17 mouse cellular contexts compared by ENCODE assay signal in genomic region chr4:134312901-134313300, GRCm38 (mm10). TPM values are rescaled to one million over a fixed set of nuclear protein-coding genes. Genes with fewer than 3 reads are reported as not detected.
A peak's percentile ranks its signal among the peaks of the same experiment; 100 is the strongest.
DNase-seq lines count a peak whose midpoint lies in the region; ATAC-seq and TF ChIP-seq lines count a peak whose summit lies in the region.
"Had no signal": no experiment of that assay in that cellular context is flagged by ENCODE, and none has a peak within 500 bp of the region (broad histone marks: within the 10 kb centered on the region; RNA-seq: fewer than 3 reads in every experiment).

No protein-coding gene starts in this region.

- H3K4me3 ChIP-seq in kidney, embryonic 14.5 days (ENCODE audit: low read length) = no peak overlapping the region
- no peak overlapping the region for H3K4me3 ChIP-seq in CH12.LX (replicated peaks in 1 of 3; ENCODE audit: low read depth in 2 of 3, low read length in 2 of 3, poor library complexity in 1 of 3)
- H3K4me3 ChIP-seq: kidney, embryonic 15.5 days; limb, embryonic 13.5 days; midbrain, embryonic 12.5 days; neural tube, embryonic 15.5 days had no signal

- H3K4me2 ChIP-seq in kidney, embryonic 14.5 days (replicated peaks; ENCODE audit: low read depth, low read length) = no peak overlapping the region
- no peak overlapping the region for H3K4me2 ChIP-seq in CH12.LX (ENCODE audit: insufficient read depth, low read depth, poor library complexity, severe bottlenecking)
- H3K4me2 ChIP-seq: heart, embryonic 11.5 days; kidney, embryonic 15.5 days; limb, embryonic 13.5 days; midbrain, embryonic 12.5 days; neural tube, embryonic 15.5 days had no signal

- H3K27me3 ChIP-seq in kidney, embryonic 14.5 days (ENCODE audit: control insufficient read depth, insufficient read depth, low read length) = no peaks in the 10 kb centered on the region
- H3K27me3 ChIP-seq in CH12.LX (replicated peaks) = no peaks in the 10 kb centered on the region
- H3K27me3 ChIP-seq: limb, embryonic 13.5 days; midbrain, embryonic 12.5 days; neural tube, embryonic 15.5 days had no signal

- ATAC-seq in kidney, embryonic 14.5 days (ENCODE audit: low FRiP score, low TSS enrichment) = no peak

- WGBS in kidney, embryonic 14.5 days = 98% methylated on average over 6 of the region's 6 CpGs

- H3K36me3 ChIP-seq in kidney, embryonic 14.5 days (ENCODE audit: control insufficient read depth, insufficient read depth, low read length) = no peaks in the 10 kb centered on the region
- H3K36me3 ChIP-seq in CH12.LX (replicated peaks in 1 of 2; ENCODE audit: control insufficient read depth in 1 of 2, insufficient read depth in 1 of 2, low read length in 1 of 2) = no peaks in the 10 kb centered on the region
- H3K36me3 ChIP-seq: kidney, embryonic 15.5 days; limb, embryonic 13.5 days; midbrain, embryonic 12.5 days; neural tube, embryonic 15.5 days had no signal

- TF ChIP-seq RAD21 in CH12.LX (IDR thresholded peaks at IDR 0.05; ENCODE audit: low read depth, low read length) = peak; percentile 32

- DNase-seq in adrenal gland, postnatal 14 days = peak; percentile 50
- no peak for DNase-seq in adrenal gland, postnatal 25 days
- peak; percentile 42 to 55 for DNase-seq in kidney, postnatal 4 days
- DNase-seq in CH12.LX (ENCODE audit: extremely low read depth) = peak; percentile 39
- DNase-seq in brain, embryonic 14.5 days (ENCODE audit: low read depth) = no peak
- no peak for DNase-seq in natural killer cell, adult 2 months (ENCODE audit: low spot score in 2 of 2)
- DNase-seq in cerebellum, postnatal 25 days = no peak
- DNase-seq: lung, postnatal 14 days; right cerebral cortex, postnatal 14 days had no signal

- no peak for TF ChIP-seq EP300 in CH12.LX (IDR thresholded peaks at IDR 0.05; ENCODE audit: low read length)

- no peak for TF ChIP-seq POLR2A in CH12.LX (IDR thresholded peaks at IDR 0.05; ENCODE audit: low read depth, low read length)
- TF ChIP-seq POLR2A in brain, embryonic 14.5 days (IDR thresholded peaks at IDR 0.05; ENCODE audit: borderline replicate concordance, extremely low read depth, insufficient read depth, insufficient read length, poor library complexity, severe bottlenecking) = no peak

- H3K9ac ChIP-seq in kidney, embryonic 14.5 days (ENCODE audit: low read depth, low read length) = no peak overlapping the region
- H3K9ac ChIP-seq in CH12.LX (ENCODE audit: insufficient read depth, low read depth) = no peak overlapping the region
- H3K9ac ChIP-seq: kidney, embryonic 15.5 days; limb, embryonic 13.5 days; midbrain, embryonic 12.5 days; neural tube, embryonic 15.5 days had no signal

- in situ Hi-C loops in CH12.LX (cut with MboI; ENCODE audit: low pct_ligation_motif_present, low pct_unique_long_range_greater_than_20kb, low sequenced_read_pairs) = no loop called here

- dilution Hi-C loops in CH12.LX (cut with MboI; ENCODE audit: extremely low pct_ligation_motif_present, extremely low pct_unique_long_range_greater_than_20kb, low sequenced_read_pairs) = no loop called here

- H3K27ac ChIP-seq in kidney, embryonic 14.5 days (ENCODE audit: low read depth, low read length) = no peak overlapping the region
- no peak overlapping the region for H3K27ac ChIP-seq in CH12.LX (ENCODE audit: insufficient read depth, low read depth)
- H3K27ac ChIP-seq: kidney, embryonic 15.5 days; limb, embryonic 13.5 days; midbrain, embryonic 12.5 days; neural tube, embryonic 15.5 days had no signal

- peak; percentile 11 to 49; a peak in 2 of 4 replicates for TF ChIP-seq CTCF in CH12.LX (conservative IDR thresholded peaks at IDR 0.05 in 1 of 2, IDR thresholded peaks at IDR 0.05 in 1 of 2; ENCODE audit: low read depth in 2 of 2, low read length in 2 of 2)
- TF ChIP-seq CTCF in brain, embryonic 14.5 days (IDR thresholded peaks at IDR 0.05; ENCODE audit: borderline replicate concordance, extremely low read depth, insufficient read depth, insufficient read length) = peak; percentile 35; the same call in 1 of the 2 replicates

- no peaks in the 10 kb centered on the region; the same call in 1 of the 2 replicates for H3K9me3 ChIP-seq in kidney, embryonic 14.5 days (ENCODE audit: control insufficient read depth, low read length)
- no peaks in the 10 kb centered on the region for H3K9me3 ChIP-seq in CH12.LX (replicated peaks; ENCODE audit: low read length)
- H3K9me3 ChIP-seq: neural tube, embryonic 15.5 days had no signal

- H3K79me2 ChIP-seq in CH12.LX (replicated peaks; ENCODE audit: control insufficient read depth, extremely low read depth, insufficient read depth, poor library complexity, severe bottlenecking) = no peaks in the 10 kb centered on the region

- peaks cover 4% of the 10 kb centered on the region; the same call in 1 of the 2 replicates for H3K4me1 ChIP-seq in kidney, embryonic 14.5 days (ENCODE audit: control insufficient read depth, insufficient read depth, low read length)
- H3K4me1 ChIP-seq in CH12.LX (ENCODE audit: control insufficient read depth in 1 of 2, insufficient read depth in 2 of 2) = peaks cover 7 to 25% of the 10 kb centered on the region in 2 experiments

TF ChIP-seq in CH12.LX, 34 proteins besides CTCF, POLR2A, EP300 and RAD21:
- TF ChIP-seq SMC3 (IDR thresholded peaks at IDR 0.05; ENCODE audit: low read depth, low read length) = peak; percentile 43
- TF ChIP-seq KAT2A (IDR thresholded peaks at IDR 0.05; ENCODE audit: insufficient replicate concordance, low read length) = no peak

RNA-seq across cellular contexts. Expression of gene Trim63, which starts 2.0 kb away (rescaled TPM):
- not detected in 2 replicates for total RNA-seq in adrenal gland, postnatal 14 days (2021)
- total RNA-seq in adrenal gland, postnatal 25 days (2021) = not detected in 2 replicates
- polyA plus RNA-seq in kidney, embryonic 14.5 days (2014; fragmentation: Nextera tagmentation; extraction: Ambion mirVana) = 0.88 and 1.4 TPM in 2 replicates
- total RNA-seq in CH12.LX (2012; rRNA removed) (0.25 TPM in 1 of 2 replicates, not detected in the other), CH12.LX (2014; rRNA removed) (0.16 TPM in 1 of 2 replicates, not detected in the other)
- 0.38 and 0.49 TPM in 2 replicates for polyA plus RNA-seq in CH12.LX (2012; ENCODE audit: insufficient read length, low read depth)
- polyA plus RNA-seq in brain, embryonic 14.5 days (2012; rRNA removed) = 0.13 and 0.33 TPM in 2 replicates
- total RNA-seq: layer of hippocampus, postnatal 25 days had no signal

RNA-seq across cellular contexts. Expression of gene Pdik1l, which starts 25.2 kb away (rescaled TPM):
- 18.1 and 20.7 TPM in 2 replicates for total RNA-seq in adrenal gland, postnatal 14 days (2021)
- total RNA-seq in adrenal gland, postnatal 25 days (2021) = 19.7 and 20.2 TPM in 2 replicates
- polyA plus RNA-seq in kidney, embryonic 14.5 days (2014; fragmentation: Nextera tagmentation; extraction: Ambion mirVana) = 14.9 and 18.8 TPM in 2 replicates
- 14.6 and 16.1 TPM in 2 replicates for total RNA-seq in CH12.LX (2012; rRNA removed)
- 13.7 and 14.8 TPM in 2 replicates for total RNA-seq in CH12.LX (2014; rRNA removed)
- polyA plus RNA-seq in CH12.LX (2012; ENCODE audit: insufficient read length, low read depth) = 12.1 and 15.6 TPM in 2 replicates
- polyA plus RNA-seq in brain, embryonic 14.5 days (2012; rRNA removed) = 18.8 and 20.7 TPM in 2 replicates

RNA-seq across cellular contexts. Expression of gene Slc30a2, which starts 30.1 kb away (rescaled TPM):
- total RNA-seq in adrenal gland, postnatal 14 days (2021) = 13.4 and 18.8 TPM in 2 replicates
- total RNA-seq in adrenal gland, postnatal 25 days (2021) = 21.1 and 21.5 TPM in 2 replicates
- 0.09 and 0.11 TPM in 2 replicates for polyA plus RNA-seq in kidney, embryonic 14.5 days (2014; fragmentation: Nextera tagmentation; extraction: Ambion mirVana)
- total RNA-seq in CH12.LX (2012; rRNA removed) = 8.9 and 9.7 TPM in 2 replicates
- total RNA-seq in CH12.LX (2014; rRNA removed) = 4.5 and 5.1 TPM in 2 replicates
- 22.4 and 23.6 TPM in 2 replicates for polyA plus RNA-seq in CH12.LX (2012; ENCODE audit: insufficient read length, low read depth)
- polyA plus RNA-seq in brain, embryonic 14.5 days (2012; rRNA removed) = 0.05 TPM in 1 of 2 replicates, not detected in the other
- polyA plus RNA-seq: hindbrain, embryonic 11.5 days had no signal

RNA-seq across cellular contexts. Expression of gene Grrp1, which starts 59.0 kb away (rescaled TPM):
- total RNA-seq in adrenal gland, postnatal 14 days (2021) = 11.4 and 13.8 TPM in 2 replicates
- total RNA-seq in adrenal gland, postnatal 25 days (2021) = 6.2 and 8.3 TPM in 2 replicates
- 9.2 and 12.8 TPM in 2 replicates for polyA plus RNA-seq in kidney, embryonic 14.5 days (2014; fragmentation: Nextera tagmentation; extraction: Ambion mirVana)
- total RNA-seq in CH12.LX (2012; rRNA removed) (not detected in 2 replicates), CH12.LX (2014; rRNA removed) (not detected in 2 replicates)
- polyA plus RNA-seq in CH12.LX (2012; ENCODE audit: insufficient read length, low read depth) = not detected in 2 replicates
- 16.5 and 16.6 TPM in 2 replicates for polyA plus RNA-seq in brain, embryonic 14.5 days (2012; rRNA removed)

Comparison
In these comparisons a context has a peak if more than half of its experiments do, and no peak if none do; other contexts are left out.
1. DNase-seq: peak in adrenal gland, postnatal 14 days (single experiment), kidney, postnatal 4 days (2 of 2) and CH12.LX (single experiment); none in adrenal gland, postnatal 25 days (single experiment), brain, embryonic 14.5 days (single experiment), natural killer cell, adult 2 months (0 of 2) and cerebellum, postnatal 25 days (0 of 2).